Mouse (Mus musculus): ENCODE results near the gene Sap30. TPM values are rescaled to one million over a fixed set of nuclear protein-coding genes. Genes with fewer than 3 reads are reported as not detected.

Sap30 gene
- polyA plus RNA-seq, 1 experiment = 12.5 TPM

- TF ChIP-seq POLR2A (IDR thresholded peaks at IDR 0.05; ENCODE audit: borderline replicate concordance, insufficient read depth, low read length) (no peak), CTCF (IDR thresholded peaks at IDR 0.05; ENCODE audit: borderline replicate concordance, insufficient read depth, low read depth, low read length) (no peak)
- no peaks in the 10 kb centered on the region for H3K27me3 ChIP-seq (ENCODE audit: control insufficient read depth, insufficient read depth, low read length)
- WGBS = 10% methylated on average over 18 of the region's 18 CpGs
- H3K4me3 ChIP-seq (replicated peaks; ENCODE audit: insufficient read depth, low read depth, low read length) = peak overlapping the region; percentile 24
- H3K4me1 ChIP-seq (ENCODE audit: control insufficient read depth, insufficient read depth, low read length) = peaks cover 3% of the 10 kb centered on the region
- peak; percentile 62 to 79 for DNase-seq
- H3K27ac ChIP-seq (ENCODE audit: insufficient read depth, low read length) = no peak overlapping the region
Measured at GRCm38 (mm10) chr8:57435768-57436436, 51.8 kb downstream of the Sap30 start.

- Histone ChIP-seq H3K27me3 (ENCODE audit: control insufficient read depth, insufficient read depth, low read length) (no peaks in the 10 kb centered on the region; the same call in 1 of the 2 replicates), H3K27ac (ENCODE audit: insufficient read depth, low read length) (no peak overlapping the region), H3K4me3 (replicated peaks; ENCODE audit: insufficient read depth, low read depth, low read length) (no peak overlapping the region), H3K4me1 (ENCODE audit: control insufficient read depth, insufficient read depth, low read length) (peaks cover 3% of the 10 kb centered on the region)
- WGBS = 92% methylated on average over 5 of the region's 5 CpGs
- no peak for DNase-seq
- TF ChIP-seq CTCF (IDR thresholded peaks at IDR 0.05; ENCODE audit: borderline replicate concordance, insufficient read depth, low read depth, low read length) = no peak
- no peak for TF ChIP-seq POLR2A (IDR thresholded peaks at IDR 0.05; ENCODE audit: borderline replicate concordance, insufficient read depth, low read length)
Measured at GRCm38 (mm10) chr8:57432802-57433201, 54.9 kb downstream of the Sap30 start.

Other genes starting within 250 kb of the Sap30 start
- not detected in 2 replicates for gene Hand2, start 166.9 kb downstream of the Sap30 start, polyA plus RNA-seq (2012; rRNA removed)
- 74.3 and 79.5 TPM in 2 replicates for gene Scrg1, start 31.9 kb downstream of the Sap30 start, polyA plus RNA-seq (2012; rRNA removed)
- gene Hmgb2, start 24.0 kb upstream of the Sap30 start, polyA plus RNA-seq (2012; rRNA removed) = 5.5 and 6.0 TPM in 2 replicates
- gene Galnt7, start 165.2 kb upstream of the Sap30 start, polyA plus RNA-seq (2012; rRNA removed) = 20.8 and 20.9 TPM in 2 replicates

Data from cerebellum, adult 2 months (tissue).